Mouse (Mus musculus) cerebellum, adult 11-12 months (tissue): ENCODE measurements around the gene Thbs2.

Experiments used
- DNase-seq: peaks from one replicate; pipeline ENCODE4 v3.0.0; 2022

Gene Thbs2

DNA sequence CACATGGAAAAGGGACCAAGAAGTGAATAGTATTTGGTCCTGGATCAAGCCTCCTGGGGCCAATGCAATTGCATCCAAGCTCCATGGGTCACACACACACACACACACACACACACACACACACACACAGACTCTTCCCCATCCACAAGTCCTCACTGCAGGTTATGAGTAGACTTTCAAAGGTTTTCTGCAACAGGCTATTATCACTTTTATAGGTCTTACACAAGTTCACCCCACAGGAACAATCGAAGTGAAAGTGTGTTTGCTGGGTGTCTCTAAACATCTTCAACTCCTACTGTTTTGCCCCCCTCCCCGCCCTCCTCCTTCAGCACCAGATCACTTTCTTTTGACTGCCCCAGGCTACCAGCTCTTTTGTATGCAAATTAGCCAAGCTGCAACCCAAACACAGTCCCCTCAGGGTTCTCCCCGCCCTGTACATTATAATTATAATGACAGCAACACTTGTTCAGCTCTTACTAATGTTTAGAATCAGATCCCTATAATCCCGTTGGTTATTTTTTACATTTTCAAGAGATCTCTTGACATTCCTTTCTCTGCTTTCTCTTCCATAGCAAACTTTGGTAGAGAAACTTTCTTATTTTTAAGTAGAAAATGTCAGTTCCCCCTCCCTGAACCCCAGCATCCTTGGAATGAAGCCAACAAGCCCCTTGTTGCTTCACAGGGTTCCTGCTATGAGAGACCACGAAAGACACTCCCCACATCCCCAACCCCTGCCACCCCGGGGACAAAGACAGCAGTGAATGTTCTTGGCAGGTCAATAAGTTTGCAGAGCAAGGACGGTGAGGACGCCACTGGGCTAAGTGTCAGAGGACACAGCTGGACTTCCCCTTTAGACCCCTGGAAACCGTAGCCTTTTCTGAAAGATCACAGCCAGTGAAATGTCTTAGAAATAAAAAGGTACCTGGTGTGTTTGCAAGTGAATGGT, 714 bp downstream of the Thbs2 start:
- no peak for DNase-seq

DNA sequence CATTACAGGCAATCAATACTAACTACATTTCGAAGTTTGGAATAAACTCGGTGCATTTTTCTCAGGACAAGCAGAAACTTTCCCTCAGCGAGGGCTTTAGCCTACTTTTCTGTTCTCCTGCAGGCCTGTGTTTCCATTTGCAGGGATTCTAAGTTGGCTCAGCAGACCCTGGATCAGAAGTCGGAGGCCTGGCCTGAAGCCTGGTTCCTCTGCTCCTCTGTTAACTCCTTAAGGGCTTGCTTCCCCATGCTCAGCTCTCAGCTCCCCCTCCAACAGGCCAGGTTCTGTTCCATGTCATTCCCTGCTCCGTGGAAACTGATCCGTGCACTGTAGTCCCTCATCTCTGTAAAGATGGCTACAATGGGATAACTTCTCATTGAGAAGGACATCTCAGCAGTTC, 2.1 kb downstream of the Thbs2 start:
- DNase-seq, result no peak

DNA sequence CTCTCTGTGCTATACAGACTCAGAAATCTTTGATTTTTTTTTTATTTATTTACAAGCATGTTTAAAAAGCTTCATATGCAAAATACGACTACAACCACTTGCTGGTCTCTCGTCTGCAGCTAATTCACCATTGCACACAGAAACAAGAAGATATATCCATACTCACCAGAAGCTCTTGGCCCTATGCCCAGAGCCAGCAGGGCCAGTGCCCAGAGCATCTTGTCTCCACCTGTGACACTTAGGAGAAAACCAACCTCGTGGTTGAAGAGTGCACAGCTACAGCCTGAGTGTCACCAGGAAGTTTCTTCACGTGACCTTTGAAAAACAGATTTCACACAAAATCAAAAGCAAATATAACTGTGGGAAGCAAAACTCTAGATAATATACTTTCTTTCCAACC, 2.8 kb downstream of the Thbs2 start:
- DNase-seq, result peak; percentile 21

DNA sequence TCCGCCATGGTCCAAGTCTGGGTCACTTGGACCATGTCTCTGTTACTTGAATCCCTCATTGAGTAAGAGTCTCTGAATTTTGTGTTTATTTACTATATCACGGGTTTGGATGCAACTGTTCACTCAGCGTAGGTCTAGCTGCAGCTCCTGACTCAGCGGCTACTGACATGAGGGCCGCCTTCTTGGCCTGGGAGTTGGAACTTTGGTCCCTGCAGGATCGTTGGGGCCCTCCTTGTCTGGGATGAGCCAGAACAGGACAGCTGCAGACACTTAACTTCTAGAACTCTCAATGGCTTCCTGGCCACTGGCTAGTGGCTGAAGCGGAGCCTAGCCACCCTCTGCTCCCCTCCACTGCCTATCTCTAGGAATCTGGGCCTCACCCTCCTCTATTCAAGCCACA, 11.2 kb downstream of the Thbs2 start:
- DNase-seq, result no peak

DNA sequence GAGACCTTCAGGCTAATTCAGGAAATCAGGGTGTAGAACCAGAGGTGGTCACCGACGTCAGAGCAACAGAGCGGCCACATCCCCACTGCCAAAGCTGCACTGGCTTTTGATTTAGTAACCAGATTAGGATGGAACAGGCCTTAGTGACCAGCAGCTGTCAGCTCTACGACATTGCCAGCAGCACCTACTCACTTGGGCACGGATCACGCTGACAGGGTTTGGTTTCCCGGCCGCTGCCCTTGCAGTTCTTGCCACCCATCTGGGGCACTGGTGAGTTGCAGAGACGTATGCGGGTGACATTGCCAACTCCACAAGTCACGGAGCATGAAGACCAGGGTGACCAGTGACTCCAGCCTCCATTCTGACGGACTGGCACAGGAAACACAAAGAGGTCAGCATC, 13.0 kb downstream of the Thbs2 start:
- DNase-seq, result no peak

- DNase-seq, result no peak
These were observed 16.8 kb downstream of the Thbs2 start for GRCm38 (mm10) chr17:14677198-14677597.

DNA sequence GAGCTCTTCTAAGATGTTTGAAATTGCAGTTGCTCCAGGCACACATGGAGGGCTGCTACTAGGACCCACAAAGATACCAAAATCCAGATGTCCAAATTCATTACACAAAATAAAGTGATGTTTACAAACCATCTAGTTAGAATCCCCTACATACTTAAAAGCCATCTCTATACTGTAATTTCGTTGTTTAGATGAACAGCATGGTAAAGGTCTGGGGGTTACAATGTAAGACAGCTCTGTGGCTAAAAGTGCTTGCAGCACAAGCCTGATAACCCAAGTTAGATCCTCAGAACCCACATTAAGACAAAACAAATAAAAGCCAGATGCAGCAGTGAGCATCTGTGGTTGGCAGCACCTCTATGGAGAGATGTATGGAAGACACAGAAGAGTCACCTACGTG, 18.5 kb downstream of the Thbs2 start:
- DNase-seq, result no peak

GRCm38 (mm10) chr17:14672402-14672801, 21.6 kb downstream of the Thbs2 start:
- DNase-seq, result peak; percentile 43

GRCm38 (mm10) chr17:14667225-14667624, 26.8 kb downstream of the Thbs2 start:
- no peak for DNase-seq

DNA sequence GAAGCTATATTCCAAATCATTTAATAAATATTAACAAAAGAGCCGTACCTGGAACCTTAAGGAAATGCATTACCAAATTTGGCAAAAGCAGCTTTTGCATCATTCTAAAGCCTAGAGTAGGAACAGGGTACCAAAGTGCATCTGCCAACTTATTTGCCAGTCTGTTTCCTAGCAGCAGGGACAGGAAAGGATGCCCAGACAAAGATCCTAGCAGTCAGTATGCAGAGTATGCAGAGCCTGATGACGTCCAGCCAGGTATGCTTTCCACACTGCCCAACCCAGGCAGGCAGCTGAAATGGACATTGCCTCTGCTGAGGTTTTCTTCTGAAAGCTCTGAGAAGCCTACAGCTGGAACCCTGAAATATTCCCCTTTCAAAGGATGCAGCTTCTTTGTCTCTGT, 27.6 kb downstream of the Thbs2 start:
- DNase-seq, result no peak

DNA sequence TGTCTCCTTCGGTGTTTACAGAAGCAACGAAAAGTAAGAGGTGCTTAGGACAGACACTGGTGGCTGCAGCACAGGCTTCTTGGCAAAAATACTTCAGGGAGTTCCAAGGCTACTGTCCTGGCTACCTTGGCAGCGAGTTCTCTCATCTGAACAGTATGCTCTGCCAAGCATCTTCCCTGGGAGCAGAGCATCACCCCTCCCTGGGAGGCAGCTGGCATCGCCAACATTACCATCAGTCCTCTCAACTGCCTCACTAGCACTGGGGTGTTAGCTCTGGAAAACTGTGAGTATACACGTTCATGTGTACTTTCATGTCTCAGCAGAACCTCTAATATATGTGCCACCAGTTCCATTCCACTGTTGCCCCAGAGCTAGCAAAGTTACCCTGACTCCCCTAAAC, 30.7 kb downstream of the Thbs2 start:
- no peak for DNase-seq

DNA sequence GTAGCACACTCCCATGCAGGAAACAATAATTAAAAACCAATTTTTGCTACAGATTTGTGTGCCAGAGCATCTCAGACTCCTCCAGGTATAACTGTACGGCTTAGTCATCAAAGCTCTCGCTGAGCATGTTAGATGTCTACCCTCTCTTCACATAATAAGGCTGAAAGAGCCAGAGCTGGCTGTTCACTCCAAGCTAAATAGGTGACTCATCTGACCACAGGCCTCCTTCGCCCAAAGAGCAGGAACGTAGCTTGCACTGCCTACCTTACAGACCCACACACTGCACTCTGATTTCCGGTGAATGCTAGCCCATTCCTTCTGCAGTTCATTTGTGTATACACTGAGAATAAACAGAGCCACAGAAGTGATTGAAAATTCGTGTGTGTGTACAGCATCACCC, 31.6 kb downstream of the Thbs2 start:
- no peak for DNase-seq

DNA sequence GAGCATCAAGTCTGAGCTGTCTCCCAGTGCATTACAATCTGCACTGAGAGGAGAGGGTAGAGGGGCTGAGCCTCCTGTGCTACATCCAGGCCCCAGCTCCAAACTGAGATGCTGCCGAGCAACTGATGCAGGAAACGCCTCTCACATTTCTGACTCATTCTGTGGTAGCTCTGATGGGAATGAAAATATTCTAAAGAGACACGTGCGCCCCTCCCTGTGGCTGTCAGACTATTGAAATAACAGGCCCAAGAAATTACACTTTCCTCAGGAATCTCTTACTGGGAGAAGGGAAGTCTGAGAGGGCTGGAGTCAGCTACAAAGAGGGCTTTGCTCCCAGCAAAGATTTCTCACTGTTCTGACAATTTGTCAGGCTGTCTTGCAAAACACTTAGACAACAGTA, 34.3 kb downstream of the Thbs2 start:
- DNase-seq, result no peak

DNA sequence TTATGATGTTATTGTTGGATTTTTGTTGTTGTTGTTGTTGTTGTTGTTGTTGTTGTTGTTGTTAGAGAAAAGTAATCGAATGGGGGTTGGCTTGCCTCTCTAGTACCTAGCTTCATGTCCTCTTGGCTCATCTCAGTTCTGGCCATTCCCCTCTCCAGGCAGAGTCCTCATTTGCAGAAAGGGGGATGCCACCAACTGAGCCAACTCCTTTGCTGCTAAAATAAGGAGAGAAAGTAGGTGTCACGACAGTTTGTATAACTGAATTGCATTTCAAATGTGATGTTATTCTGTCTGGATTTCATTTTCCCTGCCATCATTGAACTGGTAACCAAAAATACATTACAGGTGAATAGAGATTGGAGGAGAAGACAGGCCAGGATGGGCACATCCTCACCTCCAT, 35.9 kb downstream of the Thbs2 start:
- no peak for DNase-seq

DNA sequence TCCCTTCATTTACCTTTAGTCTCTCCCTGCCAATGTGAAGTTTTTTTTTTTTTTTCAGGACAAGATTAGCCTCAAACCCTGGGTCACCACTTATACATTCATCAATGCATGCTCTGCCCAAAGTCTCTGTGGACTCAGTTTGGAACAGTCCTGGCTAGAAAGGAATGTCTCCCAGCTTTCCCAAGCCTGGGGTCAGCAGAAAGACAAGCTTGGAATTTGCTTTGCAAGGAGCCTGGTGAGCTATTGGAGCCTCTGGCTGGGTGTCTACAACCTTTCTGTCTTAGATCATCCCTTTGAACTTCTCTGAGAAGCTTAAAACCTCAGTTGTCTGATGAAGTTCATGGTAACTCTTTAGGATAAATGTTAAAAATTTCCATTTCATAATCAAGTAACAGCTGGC, 36.9 kb downstream of the Thbs2 start:
- DNase-seq, result no peak

DNA sequence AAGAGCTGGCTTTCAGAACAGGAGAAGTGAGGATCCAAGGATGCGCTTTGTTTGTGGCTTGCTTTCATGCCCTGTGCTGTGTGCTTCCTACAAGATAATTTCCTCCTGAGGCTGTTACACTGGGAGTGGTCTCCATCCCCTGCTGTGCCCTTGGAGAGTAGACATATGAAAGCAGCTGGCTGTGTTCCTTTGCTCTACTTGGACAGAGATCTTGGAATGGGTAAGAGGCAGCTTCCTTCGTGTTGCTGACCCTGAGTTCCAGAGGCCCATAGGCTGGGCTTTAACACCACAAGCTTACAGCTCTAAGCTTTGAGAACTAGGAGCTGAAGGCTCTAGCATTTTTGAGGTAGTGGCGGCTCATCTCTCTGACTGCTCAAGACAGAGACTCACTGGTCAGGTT, 39.1 kb downstream of the Thbs2 start:
- no peak for DNase-seq

- no peak for DNase-seq
These were observed 42.0 kb downstream of the Thbs2 start for GRCm38 (mm10) chr17:14652013-14652412.

GRCm38 (mm10) chr17:14647996-14648640, 45.9 kb downstream of the Thbs2 start:
- DNase-seq, result no peak

- no peak for DNase-seq
These were observed 50.0 kb downstream of the Thbs2 start for GRCm38 (mm10) chr17:14643996-14644395.

- DNase-seq, result no peak
These were observed 53.5 kb downstream of the Thbs2 start for GRCm38 (mm10) chr17:14640351-14641115.

DNA sequence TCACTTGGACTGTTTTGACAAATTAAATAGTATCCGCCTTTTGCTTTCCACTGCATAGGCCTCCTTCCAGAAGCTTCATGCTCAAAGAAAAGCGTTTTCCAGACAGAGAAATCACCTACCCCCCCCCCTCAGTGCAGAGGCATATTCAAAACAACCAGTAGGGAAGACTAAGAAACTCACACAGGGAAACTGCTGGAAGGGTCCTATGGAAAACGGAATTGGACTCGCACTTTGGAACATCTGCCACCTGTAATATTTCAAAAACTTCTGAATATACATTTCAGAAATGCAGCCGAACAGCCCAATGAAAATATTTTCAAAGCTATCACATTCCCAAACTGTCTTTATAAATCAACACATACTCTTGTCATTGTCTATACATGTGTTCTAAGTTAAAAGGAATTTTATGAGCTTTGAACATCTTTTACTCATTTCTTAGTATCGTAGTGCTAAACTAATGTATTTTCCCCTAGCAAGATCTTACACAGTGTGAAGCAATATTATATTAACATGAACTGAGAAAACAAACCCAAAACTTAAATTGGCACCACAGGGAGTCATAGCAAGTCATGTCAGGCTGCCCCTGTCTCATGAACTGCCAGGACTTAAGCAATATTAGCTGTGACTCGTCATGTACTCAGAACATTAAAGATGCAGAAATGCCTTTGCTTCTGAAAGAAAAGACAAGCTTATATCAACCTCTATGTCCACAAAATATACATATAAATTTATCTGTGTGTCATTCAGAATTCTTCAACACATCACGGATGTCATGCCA, 58.3 kb downstream of the Thbs2 start:
- no peak for DNase-seq

- DNase-seq, result no peak
These were observed 65.1 kb downstream of the Thbs2 start for GRCm38 (mm10) chr17:14628901-14629300.

DNA sequence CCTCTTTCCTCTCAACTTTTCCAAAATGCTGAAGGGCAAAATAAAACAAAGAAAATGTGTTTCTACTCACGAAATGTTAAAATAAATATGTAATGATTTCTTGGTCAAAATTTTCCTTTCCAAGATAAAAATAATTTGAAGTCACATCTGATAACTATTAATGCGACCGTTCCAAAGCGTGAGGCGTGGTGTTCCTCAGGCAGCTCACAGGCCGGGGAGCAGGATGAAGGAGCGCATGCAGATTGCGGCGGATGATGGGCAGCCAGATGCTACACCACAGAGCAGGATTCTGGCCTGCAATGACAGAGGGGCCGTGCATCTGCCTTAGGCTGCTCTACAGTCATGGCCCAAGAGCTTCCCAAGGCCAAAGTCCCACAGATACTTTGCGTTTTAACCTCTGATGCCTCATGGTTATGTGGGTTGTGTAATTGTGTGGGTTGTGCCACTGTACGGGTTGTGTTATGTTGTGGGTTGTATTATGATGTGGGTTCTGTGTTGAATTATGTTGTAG, 66.2 kb downstream of the Thbs2 start:
- DNase-seq, result no peak
